Mouse (Mus musculus) CD4-positive, CD25-positive, alpha-beta regulatory T cell, adult 9 weeks (primary cell): Measurements from ENCODE around the gene Ensa. TPM values are rescaled to one million over a fixed set of nuclear protein-coding genes. Genes with fewer than 3 reads are reported as not detected.

Source experiments
- polyA plus RNA-seq: library from polyadenylated mRNA; unstranded; fragments of 100-300 nt; shearing (Covaris generic); gene quantifications from one replicate; pipeline ENCODE4 v1.2.1, GENCODE M21; 2017

Ensa gene
- polyA plus RNA-seq: 96.7 TPM

GRCm38 (mm10) chr3:95624628-95625503, at the start of gene Ensa:
Gene Ensa (plus strand): TSS chr3:95624993.

GRCm38 (mm10) chr3:95588604-95589086, 36.1 kb upstream of the Ensa start, which contains the start of gene Golph3l:
Gene Golph3l (plus strand): TSS chr3:95588934.

GRCm38 (mm10) chr3:95658236-95658867, 33.6 kb downstream of the Ensa start, which contains the start of gene Mcl1:
Gene Mcl1 (plus strand): TSS chr3:95658788.

Other genes with a start within 250 kb of the Ensa start
- gene 4930558C23Rik, start 222.2 kb upstream of the Ensa start, polyA plus RNA-seq: not detected
- 60.8 TPM for gene Arnt, start 190.6 kb upstream of the Ensa start, polyA plus RNA-seq
- gene Ctsk, start 125.7 kb upstream of the Ensa start, polyA plus RNA-seq: 0.19 TPM
- gene Ctss, start 98.2 kb upstream of the Ensa start, polyA plus RNA-seq: 386 TPM
- not detected for gene Hormad1, start 65.3 kb upstream of the Ensa start, polyA plus RNA-seq
- gene Golph3l, start 36.1 kb upstream of the Ensa start, polyA plus RNA-seq: 55.8 TPM
- gene Mcl1, start 33.8 kb downstream of the Ensa start, polyA plus RNA-seq: 42.6 TPM
- 10.5 TPM for gene Adamtsl4, start 62.9 kb downstream of the Ensa start, polyA plus RNA-seq
- 235 TPM for gene Ecm1, start 114.6 kb downstream of the Ensa start, polyA plus RNA-seq
- gene Tars2, start 135.2 kb downstream of the Ensa start, polyA plus RNA-seq: 88.7 TPM
- gene Rprd2, start 193.9 kb downstream of the Ensa start, polyA plus RNA-seq: 16.8 TPM
- 77.5 TPM for gene Prpf3, start 230.9 kb downstream of the Ensa start, polyA plus RNA-seq
- 281 TPM for gene Mrps21, start 246.5 kb downstream of the Ensa start, polyA plus RNA-seq